Mouse (Mus musculus) olfactory bulb, adult 2 months (tissue): ENCODE results near the gene Npc2.

Experiments used
- CTCF ChIP-seq: fragments of 200-500 bp; IDR thresholded peaks from 2 replicates; pipeline ENCODE4 v1.5.1; 2012; ENCODE audit warnings: low read depth, mild to moderate bottlenecking, low read length, moderate library complexity; ENCODE audit not compliant: insufficient read depth
- POLR2A ChIP-seq: fragments of 200-500 bp; IDR thresholded peaks from 2 replicates; pipeline ENCODE4 v1.6.1; 2012; ENCODE audit warnings: mild to moderate bottlenecking, low read depth, low read length, moderate library complexity; ENCODE audit not compliant: insufficient read depth

DNA sequence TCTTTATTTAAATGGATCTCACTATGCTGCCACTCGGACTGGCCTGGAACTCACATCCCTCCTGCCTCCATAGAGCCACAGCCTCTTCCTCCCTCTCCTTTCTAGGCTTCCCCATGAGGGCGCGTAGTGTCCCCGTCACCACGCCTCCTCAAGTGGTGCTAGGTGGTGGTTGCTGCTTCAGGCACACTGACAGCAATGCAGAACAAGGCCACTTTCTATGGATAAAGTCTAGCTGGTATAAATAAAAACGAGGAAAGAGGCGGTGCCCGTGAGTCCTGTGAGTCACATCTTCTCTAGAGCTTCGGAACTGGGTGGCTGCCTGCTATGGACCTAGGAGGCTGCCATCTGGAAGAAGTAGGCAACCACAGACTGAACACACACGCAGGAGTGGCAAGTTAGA is 16.9 kb downstream of the Npc2 start:
- TF ChIP-seq POLR2A (no peak), CTCF (no peak)
